Mouse (Mus musculus) gastrocnemius, adult 8-10 months (tissue): ENCODE results near the gene Cpeb2. TPM values are rescaled to one million over a fixed set of nuclear protein-coding genes. Genes with fewer than 3 reads are reported as not detected.

Experiments
- DNase-seq, 2 experiments: peaks; one replicate each; pipeline ENCODE4 v3.0.0; 2022; ENCODE audit warnings: low spot score in 2 of 2
- total RNA-seq, 4 experiments: library from RNA; stranded (reverse); gene quantifications; 2 replicates each; pipeline ENCODE4 v1.2.4; 2022

Gene Cpeb2
- total RNA-seq: 10 to 100 TPM; 19.5 to 44.6 (median 31.0) TPM

DNA sequence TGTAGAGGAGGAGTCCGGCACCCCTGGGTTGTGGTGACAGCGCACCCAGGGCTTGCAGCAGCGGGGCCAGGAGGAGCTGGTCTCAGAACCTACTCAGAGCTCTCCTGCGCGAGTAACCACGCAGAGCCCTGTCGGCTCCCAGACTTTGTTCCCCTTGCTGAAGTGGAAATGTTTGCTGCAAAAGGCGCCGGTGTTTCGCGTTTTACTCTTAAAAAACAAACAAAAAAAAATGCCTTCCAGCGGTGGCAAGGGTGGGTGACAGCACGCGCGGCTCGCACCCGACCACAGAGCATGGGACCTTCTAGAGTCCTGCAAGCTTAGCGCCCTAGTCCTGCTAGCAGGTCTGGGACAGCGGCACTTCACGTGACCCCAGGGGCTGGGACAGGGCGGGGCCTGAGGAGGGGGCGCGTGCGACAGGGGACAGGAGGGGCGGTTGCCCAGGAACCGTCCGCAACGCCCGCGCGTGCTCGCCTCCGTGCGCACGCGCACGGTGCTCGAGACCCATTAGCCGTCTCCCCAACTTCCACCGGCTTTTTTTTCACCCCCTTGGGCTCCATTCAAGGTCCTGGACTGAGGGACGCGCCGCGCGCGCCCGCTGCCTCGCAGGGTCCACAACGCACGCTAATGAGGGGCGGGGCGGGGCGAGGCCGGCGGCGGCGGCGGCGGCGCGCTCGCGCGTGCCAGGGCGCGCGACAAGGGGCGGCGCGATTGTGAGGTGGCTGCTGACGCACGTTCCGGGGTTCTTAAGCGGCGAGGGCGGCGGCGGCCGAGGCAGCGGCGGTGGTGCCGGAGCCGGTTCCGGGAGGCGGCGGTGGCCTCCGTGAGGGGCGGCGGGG lies at the start of gene Cpeb2:
Gene Cpeb2 (plus strand): TSS at position 691 of the 836 bp plus-strand sequence.
- DNase-seq: peak; percentile 88 to 91

DNA sequence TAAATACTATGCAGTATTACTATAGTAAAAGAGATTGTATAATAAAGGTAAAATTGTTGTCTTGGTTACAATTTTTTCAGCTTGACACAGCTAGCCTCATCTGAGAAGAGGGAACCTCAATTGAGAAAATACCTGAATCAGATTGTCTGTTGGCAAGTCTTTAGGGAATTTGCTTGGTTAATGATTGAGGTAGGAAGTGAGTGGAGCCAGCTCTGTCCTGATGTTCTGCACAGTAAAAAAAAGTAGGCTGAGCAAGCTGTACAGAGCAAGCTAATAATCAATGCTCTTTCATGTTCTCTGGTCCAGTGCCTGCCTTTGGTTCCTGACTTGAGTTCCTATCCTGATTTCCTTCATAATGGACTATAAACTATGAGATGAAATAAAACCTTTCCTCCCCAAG lies 49.4 kb upstream of the Cpeb2 start:
- no peak for DNase-seq

DNA sequence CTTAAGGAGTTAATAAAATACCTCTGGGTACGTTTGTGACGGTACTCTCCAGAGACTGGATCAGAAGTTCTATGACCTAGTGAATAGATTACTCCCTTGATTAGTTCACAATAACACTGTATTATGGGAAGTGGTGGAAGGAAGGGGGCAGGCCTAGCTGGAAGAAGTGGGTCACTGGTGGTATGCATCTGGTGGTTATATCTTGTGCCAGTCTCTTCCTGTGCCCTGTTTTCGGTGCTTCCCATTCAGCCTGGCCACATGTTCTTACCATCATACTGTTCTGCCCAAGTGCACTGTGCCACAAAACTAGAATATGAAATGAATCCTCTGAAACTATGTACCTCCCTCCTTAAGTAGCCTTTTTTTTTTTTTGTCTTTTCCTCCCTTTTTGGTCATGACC lies 48.1 kb upstream of the Cpeb2 start:
- DNase-seq: no peak

DNA sequence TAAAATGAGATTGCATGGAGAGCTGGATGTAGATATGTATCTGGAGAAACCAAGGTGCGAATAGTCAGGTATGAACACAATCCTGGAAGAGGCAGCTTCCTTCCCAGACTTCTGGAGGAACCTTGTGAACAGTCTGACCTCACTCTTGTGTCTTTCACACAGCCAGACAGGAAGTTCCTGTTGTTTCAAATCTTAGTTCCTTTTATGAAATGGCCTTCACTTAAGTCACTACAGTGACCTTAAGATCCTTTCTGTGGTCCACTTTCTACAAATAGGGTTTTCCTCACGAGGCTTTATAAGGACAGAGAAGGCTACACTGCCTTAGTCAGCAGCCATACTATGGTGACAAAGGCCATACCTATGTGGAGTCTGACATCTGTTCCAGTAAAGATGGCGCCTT lies 47.5 kb upstream of the Cpeb2 start:
- DNase-seq: no peak

DNA sequence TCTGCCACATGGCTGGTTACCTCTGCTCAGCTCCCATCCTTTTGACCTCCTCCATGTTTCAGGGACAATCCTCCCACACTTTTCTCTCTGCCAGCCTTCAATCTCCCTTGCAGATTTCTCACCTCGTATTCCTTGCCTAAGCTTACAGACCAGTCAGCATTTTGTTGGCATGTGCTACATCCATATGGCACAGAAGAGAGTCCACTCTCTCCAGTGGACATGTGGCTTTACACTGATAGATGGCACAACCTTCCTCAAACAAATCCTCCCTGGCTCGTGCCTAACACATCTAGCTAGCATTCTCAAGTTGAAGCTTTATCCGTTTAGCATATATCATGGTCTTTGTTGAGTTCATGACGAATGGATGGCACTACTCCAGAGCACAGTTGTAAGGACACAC lies 32.3 kb upstream of the Cpeb2 start:
- no peak for DNase-seq

DNA sequence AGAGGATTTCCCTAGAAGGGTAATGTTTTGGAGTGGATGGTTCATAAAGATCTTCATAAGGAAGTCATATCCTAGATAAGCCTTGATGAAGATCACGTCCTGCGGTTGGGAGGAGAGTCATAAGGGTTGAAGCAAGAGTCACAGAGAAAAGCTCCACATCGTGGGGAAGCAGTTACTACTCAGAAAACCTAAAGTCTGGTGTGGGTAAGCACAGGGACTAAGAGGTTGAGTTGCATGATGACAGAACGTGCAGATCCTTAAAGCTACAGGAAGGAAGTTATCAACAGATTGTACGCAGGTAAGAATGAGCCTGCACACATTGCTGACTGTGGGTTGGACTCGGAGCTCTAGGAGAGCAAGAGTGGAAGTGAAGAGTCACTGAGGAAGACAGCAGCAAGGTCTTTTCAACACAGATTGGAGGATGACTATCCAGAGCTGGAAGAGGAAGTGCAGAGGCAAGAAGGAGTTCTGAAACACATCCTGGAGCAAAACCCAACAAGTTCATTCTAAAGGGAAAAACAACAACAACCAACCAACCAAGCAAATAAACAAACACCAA lies 26.4 kb upstream of the Cpeb2 start:
- DNase-seq: no peak

DNA sequence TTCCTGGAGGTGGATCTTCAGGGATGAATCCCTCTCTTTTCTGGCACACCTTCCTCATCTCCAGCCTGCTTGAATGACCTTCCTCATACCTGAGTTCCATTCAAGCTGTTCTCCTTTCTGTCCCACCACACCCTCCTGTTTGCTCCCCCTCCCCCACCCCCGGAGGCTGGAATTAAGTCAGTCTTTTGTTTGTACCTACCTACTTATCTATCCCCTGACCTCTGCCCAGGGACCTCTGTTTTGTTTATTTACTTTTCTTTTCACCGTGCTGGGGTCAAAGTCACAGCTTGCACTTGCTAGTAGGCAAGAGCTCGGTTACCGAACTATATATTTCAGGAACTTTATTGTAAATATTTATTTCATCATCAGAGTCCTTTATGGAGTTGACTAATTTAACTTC lies 15.5 kb upstream of the Cpeb2 start:
- DNase-seq: no peak

DNA sequence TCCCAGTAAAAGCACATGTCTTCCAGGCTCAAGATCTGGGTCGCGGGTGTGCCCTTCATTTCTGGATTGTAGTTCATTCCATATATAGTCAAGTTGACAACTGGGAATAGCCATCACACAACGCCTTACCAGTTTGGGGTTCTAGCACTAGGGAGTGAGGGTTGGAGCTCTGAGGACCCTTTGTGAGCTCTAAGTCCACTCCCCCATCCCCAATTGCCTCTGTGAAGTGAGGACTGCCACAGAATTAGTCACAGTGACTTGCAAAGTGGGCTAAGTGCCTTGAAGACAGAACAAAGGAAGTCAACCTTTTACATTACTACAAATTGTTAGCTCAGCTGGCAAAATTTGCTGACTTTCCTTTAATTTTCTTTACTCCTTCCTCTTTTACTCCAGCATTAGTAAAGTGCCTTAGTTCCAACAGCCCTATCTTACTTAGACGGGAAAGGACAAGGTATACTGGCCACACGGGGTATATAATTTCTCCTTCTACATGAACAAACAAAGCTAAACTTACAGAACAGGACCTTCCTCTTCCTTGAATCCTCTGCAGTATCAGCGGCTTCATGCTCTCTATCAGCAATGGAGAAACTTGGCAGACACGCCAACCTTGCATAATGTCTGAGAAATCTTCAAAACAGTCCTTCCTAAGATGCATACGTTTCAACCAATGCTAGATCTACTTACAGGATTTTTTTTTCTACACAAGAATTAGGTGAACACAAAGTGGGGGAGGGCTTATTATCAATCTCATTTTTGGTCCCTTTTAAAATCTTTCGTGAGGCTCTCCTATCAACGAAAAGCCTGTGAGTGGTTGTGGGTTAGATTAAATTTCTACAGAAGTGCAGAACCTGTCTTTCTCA lies 14.8 kb upstream of the Cpeb2 start:
- no peak for DNase-seq

DNA sequence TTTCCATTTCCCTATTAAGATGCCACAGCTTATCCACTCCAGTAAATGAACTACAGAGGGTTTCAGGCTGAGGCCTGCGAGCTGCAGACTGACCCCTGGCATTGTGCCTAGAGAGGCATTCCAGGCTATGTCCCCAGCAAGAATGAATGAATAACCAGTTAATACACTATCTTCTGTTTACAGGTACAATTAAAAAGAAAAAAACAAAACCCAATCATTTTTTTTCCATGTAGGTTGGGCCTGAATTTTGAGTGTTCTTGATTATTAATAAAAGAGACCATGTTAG lies 14.2 kb upstream of the Cpeb2 start:
- DNase-seq: no peak

DNA sequence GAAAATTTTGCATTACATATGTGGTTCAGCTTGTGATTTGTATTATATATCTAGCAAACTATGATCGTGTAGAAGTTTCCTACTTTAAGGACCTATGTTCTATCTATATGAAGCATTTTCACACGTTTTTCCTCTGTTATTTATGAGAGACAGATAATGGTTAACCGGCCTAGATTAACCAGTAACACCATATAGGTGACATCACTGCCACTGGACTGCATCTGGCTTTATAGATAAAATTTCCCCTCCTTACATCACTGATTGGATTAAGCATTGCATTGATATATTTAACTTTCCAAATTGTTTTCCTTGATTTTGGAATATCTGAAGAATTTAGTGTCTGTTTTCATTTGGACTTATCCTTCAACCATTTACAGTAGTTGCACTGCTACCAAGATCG lies 9.6 kb upstream of the Cpeb2 start:
- DNase-seq: no peak

DNA sequence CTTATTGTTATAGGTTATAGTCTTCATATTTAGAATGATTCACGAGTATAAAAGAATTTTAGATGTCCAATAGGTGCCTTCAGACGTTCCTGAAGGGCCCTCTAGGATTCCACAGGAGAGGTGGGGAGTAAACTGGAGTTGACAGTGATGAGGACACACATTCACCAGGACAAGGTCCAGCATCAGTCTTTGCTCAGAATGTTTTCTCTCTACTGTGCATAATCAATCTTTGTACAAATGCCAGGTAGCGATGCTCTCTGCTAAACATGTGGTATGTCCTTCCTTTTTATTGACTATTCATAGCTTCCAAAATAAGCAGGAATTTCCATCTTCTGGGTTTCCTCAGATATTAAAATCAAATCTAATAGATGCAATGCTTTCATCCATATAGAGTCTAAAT lies 8.7 kb upstream of the Cpeb2 start:
- DNase-seq: no peak

DNA sequence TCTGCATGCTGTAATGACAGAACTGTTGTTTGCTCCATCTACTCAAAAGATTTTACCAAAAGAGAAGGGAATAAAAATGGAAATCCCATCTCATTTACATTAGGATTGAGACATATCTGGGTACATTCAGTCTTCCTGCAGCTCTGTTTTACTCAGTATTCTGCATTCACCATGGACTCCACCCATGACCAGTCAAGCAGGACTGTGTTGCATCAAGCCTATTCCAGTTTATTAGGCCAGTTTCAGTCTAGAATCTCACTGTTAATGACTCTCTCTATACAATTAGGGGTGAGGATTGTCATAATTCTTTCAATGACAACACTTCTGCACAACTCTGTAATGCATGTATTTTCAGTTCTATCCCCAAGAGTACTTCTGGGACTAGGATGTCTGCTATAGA lies 6.8 kb upstream of the Cpeb2 start:
- no peak for DNase-seq

DNA sequence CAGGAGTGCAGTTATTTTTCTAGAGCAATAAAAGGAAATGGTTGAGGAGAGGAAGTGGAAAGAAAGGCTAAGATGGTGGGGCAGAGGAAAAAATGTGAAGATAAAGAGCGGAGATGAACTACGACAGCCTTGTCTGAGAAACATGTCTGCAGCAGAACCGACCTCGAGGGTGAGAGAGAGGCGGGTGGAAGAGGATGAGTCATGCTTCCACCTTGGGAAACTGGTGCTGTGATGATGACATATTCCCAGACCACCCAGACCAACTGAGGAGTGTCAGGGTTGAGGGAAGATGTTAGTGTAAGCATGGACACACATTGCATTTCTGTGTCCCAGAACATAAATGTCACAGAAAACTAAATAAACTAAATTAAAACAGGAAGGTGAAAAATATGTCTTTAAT lies 5.4 kb upstream of the Cpeb2 start:
- DNase-seq: no peak

DNA sequence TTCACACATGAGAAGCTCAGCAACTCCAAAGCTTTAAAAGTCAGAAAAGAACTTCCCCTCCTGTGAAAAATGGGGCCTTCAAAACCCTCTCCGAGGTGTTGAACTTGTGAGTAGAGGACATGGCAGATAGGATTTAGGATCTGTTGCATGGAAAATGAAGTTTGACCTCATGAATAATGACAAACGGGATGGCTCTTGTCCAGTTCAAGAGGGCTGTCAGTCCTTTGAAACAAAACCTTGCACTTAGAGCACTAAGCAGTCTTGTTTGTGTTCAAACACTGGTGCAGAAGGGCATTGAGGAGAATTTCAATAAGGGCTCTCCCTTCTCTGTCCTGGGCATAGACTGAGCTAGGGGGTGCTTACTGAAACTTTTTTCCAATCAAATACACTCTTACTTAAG lies 1.9 kb upstream of the Cpeb2 start:
- DNase-seq: no peak

DNA sequence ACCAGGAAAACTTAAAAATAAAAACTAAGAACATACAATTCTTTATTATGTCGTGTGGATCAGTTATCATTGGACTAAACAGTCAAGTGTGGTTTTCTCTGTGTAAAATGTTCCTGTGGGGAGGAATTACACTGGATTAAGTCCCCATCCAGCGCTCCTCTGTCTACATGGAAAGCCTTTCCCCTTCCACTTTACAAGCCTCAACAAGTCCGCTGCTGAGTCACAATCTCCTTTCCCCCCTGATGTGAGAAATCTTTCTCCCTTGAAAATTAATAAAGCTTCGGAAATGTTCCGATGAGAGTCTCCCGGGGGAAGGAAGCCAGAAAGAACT lies 856 bp upstream of the Cpeb2 start:
- no peak for DNase-seq

DNA sequence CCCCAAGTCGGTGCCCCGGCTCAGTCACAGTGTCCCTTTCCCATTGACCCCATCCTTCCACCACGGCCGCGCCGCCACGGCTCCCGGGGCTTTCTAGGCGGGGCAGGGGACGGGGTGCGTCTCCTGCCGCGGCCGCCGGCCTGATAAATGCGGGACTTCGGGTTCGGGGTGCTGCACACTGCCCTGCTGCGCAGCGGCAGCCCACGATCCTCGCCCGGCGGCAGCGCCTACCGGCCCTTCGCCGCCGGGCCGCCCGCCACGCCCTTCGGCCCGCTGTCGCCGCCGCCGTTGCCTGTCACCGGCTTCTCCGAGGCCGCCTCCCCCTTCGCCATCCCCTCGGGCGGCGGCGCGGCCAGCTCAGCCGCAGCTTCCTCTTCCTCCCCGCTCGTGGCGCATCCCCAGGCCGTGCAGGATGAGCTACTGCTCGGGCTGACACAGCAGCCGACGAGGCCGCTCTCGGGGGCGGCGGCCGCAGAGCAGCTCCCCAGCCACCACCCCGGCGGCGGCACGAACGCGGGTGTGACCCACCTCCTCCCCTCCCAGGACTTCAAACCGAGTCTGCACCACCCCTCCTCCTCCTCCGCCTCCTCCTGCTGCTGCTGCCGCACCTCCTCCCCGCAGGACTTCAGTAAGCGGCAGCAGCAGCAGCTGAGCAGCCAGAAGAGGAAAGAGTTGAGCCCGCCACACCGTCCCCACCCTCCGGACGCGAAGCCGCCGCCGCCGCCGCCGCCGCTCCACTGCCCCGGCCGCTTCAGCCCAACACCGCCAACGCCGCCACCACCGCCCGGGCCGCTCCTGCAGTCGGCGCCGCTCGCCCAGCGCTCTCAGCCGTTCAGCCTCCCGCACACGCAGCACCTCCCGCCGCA lies 579 bp downstream of the Cpeb2 start:
- peak; percentile 62 for DNase-seq

DNA sequence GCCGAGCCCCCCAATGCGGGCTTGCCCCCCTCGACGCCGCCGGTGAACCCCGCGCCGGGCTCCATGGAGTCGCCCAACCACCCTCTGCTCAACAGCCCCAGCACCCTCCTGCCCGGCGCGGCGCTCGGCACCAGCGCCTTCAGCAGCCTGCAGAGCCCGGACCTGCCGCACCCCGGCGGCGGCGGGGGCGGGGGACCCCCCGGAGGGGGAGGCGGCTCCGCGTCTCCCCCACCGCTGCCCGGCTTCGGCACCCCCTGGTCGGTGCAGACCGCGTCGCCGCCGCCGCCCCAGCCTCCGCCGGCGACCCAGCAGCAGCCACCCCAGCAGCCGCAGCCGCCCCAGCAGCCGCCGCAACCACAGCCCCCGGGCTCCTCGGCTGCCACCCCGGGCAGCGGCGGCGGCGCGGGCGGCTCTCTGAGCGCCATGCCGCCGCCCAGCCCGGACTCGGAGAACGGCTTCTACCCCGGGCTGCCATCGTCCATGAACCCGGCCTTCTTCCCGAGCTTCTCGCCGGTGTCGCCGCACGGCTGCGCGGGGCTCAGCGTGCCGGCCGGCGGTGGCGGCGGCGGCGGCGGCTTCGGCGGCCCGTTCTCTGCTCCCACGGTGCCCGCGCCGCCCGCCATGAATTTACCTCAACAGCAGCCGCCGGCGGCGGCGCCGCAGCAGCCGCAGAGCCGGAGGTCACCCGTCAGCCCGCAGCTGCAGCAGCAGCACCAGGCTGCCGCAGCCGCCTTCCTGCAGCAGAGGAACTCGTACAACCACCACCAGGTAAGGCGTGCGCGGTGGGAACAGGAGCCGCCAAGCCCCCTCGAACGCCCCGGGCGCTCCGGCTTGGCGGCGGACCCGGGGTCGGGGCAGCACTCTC lies 1.6 kb downstream of the Cpeb2 start:
- peak; percentile 21 to 26 for DNase-seq

DNA sequence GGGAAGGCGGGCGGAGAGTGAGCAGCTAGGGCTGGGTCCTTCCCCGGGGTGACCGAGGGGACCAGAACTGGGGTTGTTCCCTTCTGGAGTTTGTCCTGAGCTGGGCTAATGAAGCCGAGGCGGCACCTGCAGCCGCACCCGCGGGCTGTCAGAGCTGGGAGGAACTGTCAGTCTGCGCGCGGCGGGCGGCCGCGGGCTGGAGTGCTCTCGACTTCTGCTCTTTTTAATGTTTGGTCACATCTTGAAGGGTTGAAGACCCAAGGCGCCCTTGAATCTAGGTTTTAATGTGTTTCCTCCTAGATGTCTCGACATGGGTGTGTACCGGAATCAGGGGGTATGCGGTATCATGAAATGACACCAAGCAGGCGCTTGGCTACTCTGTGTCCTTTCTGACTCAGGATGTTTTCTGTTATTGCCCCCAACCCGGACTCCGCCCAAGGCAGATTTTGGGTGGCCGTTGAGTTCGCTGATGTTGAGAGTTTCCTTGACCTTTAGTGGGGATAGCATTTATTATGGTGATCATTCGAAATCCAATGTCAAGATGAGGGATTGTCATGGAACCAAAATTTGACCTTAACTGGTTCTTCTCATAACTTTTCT lies 2.3 kb downstream of the Cpeb2 start:
- peak; percentile 12 to 21 for DNase-seq

DNA sequence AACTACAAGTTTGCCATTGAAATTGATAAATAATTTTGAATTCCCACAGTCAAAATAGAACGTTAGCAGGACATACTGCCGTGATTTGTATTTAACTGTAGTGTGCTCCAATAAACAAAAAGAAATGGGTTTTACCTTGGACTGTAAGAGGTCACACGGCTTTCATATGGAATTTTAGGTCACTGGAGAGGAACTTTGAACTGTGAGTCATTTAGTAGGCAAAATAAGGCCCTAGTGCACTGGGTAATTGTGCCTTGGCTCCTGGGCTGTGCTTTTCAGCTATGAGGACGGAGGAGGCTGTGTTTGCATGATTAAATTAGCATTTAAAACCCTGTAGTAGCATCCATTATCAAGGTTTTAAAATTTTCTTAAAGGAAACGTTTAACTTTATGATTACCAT lies 3.0 kb downstream of the Cpeb2 start:
- no peak for DNase-seq

DNA sequence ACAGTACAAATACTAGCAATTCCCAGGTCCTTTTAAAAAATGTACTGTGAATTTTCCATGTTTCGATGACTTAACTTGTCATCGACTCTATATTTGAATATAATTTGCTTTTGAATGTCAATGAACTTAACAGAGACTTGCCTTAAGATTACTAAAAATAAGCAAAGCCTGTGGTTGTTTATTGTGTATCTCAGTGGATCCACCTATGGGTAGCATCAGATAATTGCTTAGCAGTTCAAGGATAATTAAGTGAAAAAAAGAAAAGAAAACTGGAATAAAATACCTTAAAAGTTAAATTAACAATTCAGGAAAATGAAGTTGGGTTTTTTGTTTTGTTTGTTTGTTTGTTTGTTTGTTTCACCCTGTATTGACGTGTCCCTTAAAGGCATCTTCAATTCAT lies 3.5 kb downstream of the Cpeb2 start:
- no peak for DNase-seq
